ENCODE assay signal across 1 mouse cellular context in the genomic region with DNA sequence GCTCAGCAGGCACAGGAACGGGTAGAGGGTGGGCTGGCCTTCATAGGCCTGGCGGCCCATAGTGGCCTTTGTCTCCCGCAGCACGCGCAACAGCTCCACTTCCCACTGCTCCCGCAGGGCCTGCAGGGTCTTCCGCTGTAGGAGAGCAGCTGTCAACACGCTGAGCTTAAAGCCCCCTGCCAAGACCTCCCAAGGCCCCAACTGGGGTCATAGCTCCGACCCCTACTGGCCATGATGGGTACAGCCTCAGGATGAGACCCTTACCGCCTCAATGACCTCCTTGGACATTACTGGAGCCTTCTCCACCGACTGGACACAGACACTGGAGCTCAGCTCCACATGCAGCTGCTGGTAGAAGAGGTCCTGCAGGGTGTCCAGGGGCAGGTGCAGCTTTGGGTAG.
TF ChIP-seq lines count a peak whose summit lies in the region.

No protein-coding gene starts in this region.

TF ChIP-seq in MEL, 35 proteins besides CTCF, POLR2A, EP300 and RAD21:
- TF ChIP-seq GATA1 (IDR thresholded peaks at IDR 0.05; ENCODE audit: low read depth, low read length) = no peak
- TF ChIP-seq ELF1 (IDR thresholded peaks at IDR 0.05; ENCODE audit: low read depth, low read length) = no peak
